Mouse (Mus musculus) intestine, embryonic 14.5 days (tissue): ENCODE results near the gene Tmem139. TPM values are rescaled to one million over a fixed set of nuclear protein-coding genes. Genes with fewer than 3 reads are reported as not detected.

ENCODE experiments used
- ATAC-seq: fragments of 200-750 bp; cut with Nextera tagmentation; replicated peaks from 2 replicates; pipeline ENCODE4 v1.8.0; 2017; ENCODE audit warnings: low read depth, moderate number of reproducible peaks, moderate TSS enrichment, moderate library complexity; ENCODE audit not compliant: low FRiP score, low TSS enrichment
- DNase-seq: peaks from one replicate; pipeline ENCODE4 v3.0.0-alpha.2; 2018; ENCODE audit warnings: low spot score
- H3K27ac ChIP-seq: fragments of 300-500 bp; sonication (generic); 2 replicates; pipeline ENCODE4 v1.5.1; 2014; ENCODE audit warnings: low read depth, mild to moderate bottlenecking, control low read depth
- H3K27me3 ChIP-seq: fragments of 300-500 bp; sonication (generic); replicated peaks from 2 replicates; pipeline ENCODE4 v1.6.1; 2014; ENCODE audit warnings: low read length, control low read depth; ENCODE audit not compliant: control insufficient read depth, insufficient read depth
- H3K36me3 ChIP-seq: fragments of 300-500 bp; sonication (generic); 2 replicates; pipeline ENCODE4 v1.6.1; 2014; ENCODE audit warnings: low read length, control low read depth; ENCODE audit not compliant: control insufficient read depth, insufficient read depth
- H3K4me1 ChIP-seq: fragments of 300-500 bp; sonication (generic); replicated peaks from 2 replicates; pipeline ENCODE4 v1.6.1; 2014; ENCODE audit warnings: low read length, control low read depth, mixed read lengths; ENCODE audit not compliant: control insufficient read depth, insufficient read depth
- H3K4me2 ChIP-seq: fragments of 300-500 bp; sonication (generic); 2 replicates; pipeline ENCODE4 v1.6.1; 2014; ENCODE audit warnings: low read length
- H3K4me3 ChIP-seq: fragments of 300-500 bp; sonication (generic); 2 replicates; pipeline ENCODE4 v1.5.1; 2014; ENCODE audit warnings: low read depth, low read length, control low read depth, mixed read lengths
- H3K9ac ChIP-seq: fragments of 300-500 bp; sonication (generic); 2 replicates; pipeline ENCODE4 v1.6.1; 2014; ENCODE audit warnings: mild to moderate bottlenecking, low read length
- H3K9me3 ChIP-seq: fragments of 300-500 bp; sonication (generic); 2 replicates; pipeline ENCODE4 v1.6.1; 2016; ENCODE audit warnings: low read length, control low read depth; ENCODE audit not compliant: control insufficient read depth
- WGBS: fragments of 180-500 bp; shearing (Covaris S2); extraction: QIAGEN DNeasy Blood & Tissue Kit; methylation state at CpG from one replicate; pipeline ENCODE4 v1.1.7; 2014; 5-methylcytosine and 5-hydroxymethylcytosine counted together
- polyA plus RNA-seq: library from polyadenylated mRNA; unstranded; fragments of >200 nt; fragmentation: Nextera tagmentation; extraction: Ambion mirVana; gene quantifications from 2 replicates; pipeline ENCODE4 v1.2.1, GENCODE M21; 2014

Tmem139 gene
- polyA plus RNA-seq, 1 experiment from 2014 or later: 2.8 TPM

GRCm38 (mm10) chr6:42241311-42242045, 20.3 kb upstream of the Tmem139 start:
- DNase-seq (no peak), ATAC-seq (no peak)
- 72% methylated on average over 6 of the region's 6 CpGs for WGBS
- Histone ChIP-seq H3K9me3 (no peaks in the 10 kb centered on the region), H3K9ac (no peak overlapping the region), H3K27ac (no peak overlapping the region), H3K36me3 (no peaks in the 10 kb centered on the region), H3K27me3 (no peaks in the 10 kb centered on the region), H3K4me2 (no peak overlapping the region), H3K4me1 (0 out of 2 replicates have a peak, but pooled peaks cover 3% of the 10 kb centered on the region), H3K4me3 (no peak overlapping the region)

GRCm38 (mm10) chr6:42245711-42246353, 15.9 kb upstream of the Tmem139 start, which contains the start of gene Gstk1:
Gstk1 (plus strand) TSS chr6:42245935.
- Histone ChIP-seq H3K9ac (peak within 1 kb of the TSS; percentile 35; the same call in 1 of the 2 replicates), H3K27me3 (no peaks in the 10 kb centered on the region), H3K4me1 (peaks cover 3% of the 10 kb centered on the region; the same call in 1 of the 2 replicates), H3K4me2 (peak within 1 kb of the TSS; percentile 81), H3K36me3 (no peaks in the 10 kb centered on the region), H3K27ac (no peak within 1 kb of the TSS), H3K4me3 (peak within 1 kb of the TSS; percentile 45), H3K9me3 (no peaks in the 10 kb centered on the region)
- DNase-seq (peak; percentile 79), ATAC-seq (peak; percentile 99)
- WGBS: 3% methylated on average over 28 of the region's 28 CpGs

GRCm38 (mm10) chr6:42247173-42247572, 14.6 kb upstream of the Tmem139 start:
- DNase-seq (no peak), ATAC-seq (no peak; the same call in 1 of the 2 replicates)
- WGBS: 15% methylated on average over 8 of the region's 8 CpGs
- Histone ChIP-seq H3K27me3 (no peaks in the 10 kb centered on the region), H3K9me3 (no peaks in the 10 kb centered on the region), H3K9ac (0 out of 2 replicates have a peak overlapping the region, but pooled peaks have one; percentile 27), H3K36me3 (no peaks in the 10 kb centered on the region), H3K4me3 (peak overlapping the region; percentile 20), H3K4me2 (peak overlapping the region; percentile 34), H3K4me1 (peaks cover 3% of the 10 kb centered on the region; the same call in 1 of the 2 replicates), H3K27ac (no peak overlapping the region)

- 89% methylated on average over 1 of the region's 1 CpGs for WGBS
- Histone ChIP-seq H3K9me3 (no peaks in the 10 kb centered on the region), H3K4me2 (peak overlapping the region; percentile 34), H3K36me3 (no peaks in the 10 kb centered on the region), H3K9ac (peak overlapping the region; percentile 27; the same call in 1 of the 2 replicates), H3K4me3 (no peak overlapping the region), H3K4me1 (peaks cover 3% of the 10 kb centered on the region; the same call in 1 of the 2 replicates), H3K27me3 (no peaks in the 10 kb centered on the region), H3K27ac (no peak overlapping the region)
- DNase-seq: no peak
- ATAC-seq: no peak
Observed at GRCm38 (mm10) chr6:42247981-42248380, 13.8 kb upstream of the Tmem139 start.

- no peaks in the 10 kb centered on the region for H3K9me3 ChIP-seq
- H3K36me3 ChIP-seq: no peaks in the 10 kb centered on the region
- H3K27me3 ChIP-seq: no peaks in the 10 kb centered on the region
- H3K27ac ChIP-seq: no peak overlapping the region
- DNase-seq (no peak), ATAC-seq (no peak)
- WGBS: 90% methylated on average over 4 of the region's 4 CpGs
- no peak overlapping the region for H3K4me3 ChIP-seq
- no peak overlapping the region for H3K9ac ChIP-seq
- H3K4me2 ChIP-seq: no peak overlapping the region
- H3K4me1 ChIP-seq: no peaks in the 10 kb centered on the region; the same call in 1 of the 2 replicates
Observed at GRCm38 (mm10) chr6:42251791-42252190, 10.0 kb upstream of the Tmem139 start.

- no peaks in the 10 kb centered on the region; the same call in 1 of the 2 replicates for H3K4me1 ChIP-seq
- no peaks in the 10 kb centered on the region for H3K27me3 ChIP-seq
- H3K27ac ChIP-seq: no peak overlapping the region
- no peak overlapping the region for H3K9ac ChIP-seq
- no peaks in the 10 kb centered on the region for H3K9me3 ChIP-seq
- no peak overlapping the region for H3K4me3 ChIP-seq
- no peak overlapping the region for H3K4me2 ChIP-seq
- ATAC-seq: no peak
- no peaks in the 10 kb centered on the region for H3K36me3 ChIP-seq
- WGBS: 83% methylated on average over 2 of the region's 2 CpGs
- no peak for DNase-seq
Observed at GRCm38 (mm10) chr6:42253103-42253502, 8.7 kb upstream of the Tmem139 start.

GRCm38 (mm10) chr6:42257303-42257863, 4.4 kb upstream of the Tmem139 start:
- ATAC-seq (peak; percentile 71; the same call in 1 of the 2 replicates), DNase-seq (peak; percentile 72)
- WGBS: 15% methylated on average over 11 of the region's 11 CpGs
- Histone ChIP-seq H3K27ac (no peak overlapping the region), H3K4me1 (no peaks in the 10 kb centered on the region), H3K9ac (no peak overlapping the region), H3K4me3 (no peak overlapping the region), H3K9me3 (no peaks in the 10 kb centered on the region), H3K27me3 (no peaks in the 10 kb centered on the region), H3K36me3 (no peaks in the 10 kb centered on the region), H3K4me2 (0 out of 2 replicates have a peak overlapping the region, but pooled peaks have one; percentile 7)

- ATAC-seq: no peak
- no peak for DNase-seq
- no peaks in the 10 kb centered on the region for H3K36me3 ChIP-seq
- peaks cover 4% of the 10 kb centered on the region; the same call in 1 of the 2 replicates for H3K4me1 ChIP-seq
- H3K4me2 ChIP-seq: no peak overlapping the region
- no peaks in the 10 kb centered on the region for H3K9me3 ChIP-seq
- no peak overlapping the region for H3K27ac ChIP-seq
- 48% methylated on average over 6 of the region's 6 CpGs for WGBS
- H3K4me3 ChIP-seq: no peak overlapping the region
- no peaks in the 10 kb centered on the region for H3K27me3 ChIP-seq
- H3K9ac ChIP-seq: no peak overlapping the region
Observed at GRCm38 (mm10) chr6:42260430-42260829, 1.3 kb upstream of the Tmem139 start.
